Mouse (Mus musculus): ENCODE data around the gene Cd2ap.

- TF ChIP-seq CTCF (conservative IDR thresholded peaks at IDR 0.05 in 1 of 2, IDR thresholded peaks at IDR 0.05 in 1 of 2; ENCODE audit: low read depth in 2 of 2, low read length in 2 of 2) (peak in 1 of 2 experiments; percentile 61; a peak in 2 of 4 replicates), POLR2A (IDR thresholded peaks at IDR 0.05; ENCODE audit: low read depth, low read length) (no peak), KAT2A (IDR thresholded peaks at IDR 0.05; ENCODE audit: insufficient replicate concordance, low read length) (no peak), RCOR1 (conservative IDR thresholded peaks at IDR 0.05; ENCODE audit: low read depth, low read length) (no peak), NRF1 (IDR thresholded peaks at IDR 0.05; ENCODE audit: low read depth, low read length) (no peak), SIN3A (IDR thresholded peaks at IDR 0.05; ENCODE audit: low read length) (no peak), HCFC1 (IDR thresholded peaks at IDR 0.05; ENCODE audit: low read depth, low read length) (no peak), MAFK (IDR thresholded peaks at IDR 0.05; ENCODE audit: insufficient replicate concordance, low read length) (no peak), E2F4 (IDR thresholded peaks at IDR 0.05; ENCODE audit: insufficient replicate concordance, low read depth, low read length) (no peak), TBP (conservative IDR thresholded peaks at IDR 0.05; ENCODE audit: low read depth, low read length) (no peak)
These were observed 61.1 kb downstream of the Cd2ap start for GRCm38 (mm10) chr17:42815374-42815773.
